Mouse (Mus musculus): ENCODE data around the gene Aspscr1. TPM values are rescaled to one million over a fixed set of nuclear protein-coding genes. Genes with fewer than 3 reads are reported as not detected.

Aspscr1 gene
- total and polyA plus RNA-seq, 2 experiments from 2014 or later = 113 to 143 TPM

- no peak for TF ChIP-seq CTCF (IDR thresholded peaks at IDR 0.05)
- Histone ChIP-seq H3K36me3 (ENCODE audit: insufficient read depth, low read length) (no peaks in the 10 kb centered on the region), H3K9me3 (ENCODE audit: low read length) (no peaks in the 10 kb centered on the region), H3K27ac (ENCODE audit: low read depth, low read length) (no peak overlapping the region), H3K4me3 (ENCODE audit: low read depth, low read length) (peak overlapping the region; percentile 33), H3K4me1 (ENCODE audit: insufficient read depth, low read length) (no peaks in the 10 kb centered on the region), H3K4me2 (ENCODE audit: low read depth, low read length, poor library complexity, severe bottlenecking) (peak overlapping the region; percentile 54), H3K27me3 (ENCODE audit: insufficient read depth, low read length) (peaks cover 81% of the 10 kb centered on the region), H3K9ac (replicated peaks; ENCODE audit: low read length, poor library complexity, severe bottlenecking) (0 out of 2 replicates have a peak overlapping the region, but pooled peaks have one; percentile 39)
- under 1% methylated on average over 45 of the region's 95 CpGs for WGBS
- ATAC-seq (ENCODE audit: low FRiP score) (peak; percentile 49; the same call in 1 of the 2 replicates), DNase-seq (ENCODE audit: low spot score) (peak; percentile 39)
Observed at GRCm38 (mm10) chr11:120660301-120661075, 12.3 kb upstream of the Aspscr1 start.

GRCm38 (mm10) chr11:120661076-120661460 is 11.7 kb upstream of the Aspscr1 start, which contains the start of gene Notum:
Gene Notum (minus strand): TSS chr11:120661175.
- ATAC-seq (ENCODE audit: low FRiP score) = no peak
- no peak within 1 kb of the TSS for H3K27ac ChIP-seq (ENCODE audit: low read depth, low read length)
- peak within 1 kb of the TSS; percentile 54 for H3K4me2 ChIP-seq (ENCODE audit: low read depth, low read length, poor library complexity, severe bottlenecking)
- WGBS = under 1% methylated on average over 35 of the region's 35 CpGs
- H3K4me3 ChIP-seq (ENCODE audit: low read depth, low read length) = peak within 1 kb of the TSS; percentile 33
- 0 out of 2 replicates have a peak within 1 kb of the TSS, but pooled peaks have one; percentile 39 for H3K9ac ChIP-seq (replicated peaks; ENCODE audit: low read length, poor library complexity, severe bottlenecking)
- DNase-seq (ENCODE audit: low spot score) = no peak
- H3K9me3 ChIP-seq (ENCODE audit: low read length) = no peaks in the 10 kb centered on the region
- no peak for TF ChIP-seq CTCF (IDR thresholded peaks at IDR 0.05)
- H3K4me1 ChIP-seq (ENCODE audit: insufficient read depth, low read length) = no peaks in the 10 kb centered on the region
- H3K36me3 ChIP-seq (ENCODE audit: insufficient read depth, low read length) = no peaks in the 10 kb centered on the region
- peaks cover 76% of the 10 kb centered on the region for H3K27me3 ChIP-seq (ENCODE audit: insufficient read depth, low read length)

GRCm38 (mm10) chr11:120662759-120663158 is 10.0 kb upstream of the Aspscr1 start:
- WGBS = 17% methylated on average over 6 of the region's 6 CpGs
- Histone ChIP-seq H3K36me3 (ENCODE audit: insufficient read depth, low read length) (no peaks in the 10 kb centered on the region), H3K27me3 (ENCODE audit: insufficient read depth, low read length) (peaks cover 61% of the 10 kb centered on the region), H3K9me3 (ENCODE audit: low read length) (no peaks in the 10 kb centered on the region), H3K4me3 (ENCODE audit: low read depth, low read length) (no peak overlapping the region), H3K9ac (replicated peaks; ENCODE audit: low read length, poor library complexity, severe bottlenecking) (no peak overlapping the region), H3K4me1 (ENCODE audit: insufficient read depth, low read length) (no peaks in the 10 kb centered on the region), H3K4me2 (ENCODE audit: low read depth, low read length, poor library complexity, severe bottlenecking) (no peak overlapping the region), H3K27ac (ENCODE audit: low read depth, low read length) (no peak overlapping the region)
- DNase-seq (ENCODE audit: low spot score) = no peak
- no peak for TF ChIP-seq CTCF (IDR thresholded peaks at IDR 0.05)
- ATAC-seq (ENCODE audit: low FRiP score) = no peak

GRCm38 (mm10) chr11:120663714-120664113 is 9.1 kb upstream of the Aspscr1 start:
- DNase-seq (ENCODE audit: low spot score) (no peak), ATAC-seq (ENCODE audit: low FRiP score) (no peak)
- Histone ChIP-seq H3K9ac (replicated peaks; ENCODE audit: low read length, poor library complexity, severe bottlenecking) (no peak overlapping the region), H3K4me3 (ENCODE audit: low read depth, low read length) (no peak overlapping the region), H3K27me3 (ENCODE audit: insufficient read depth, low read length) (peaks cover 51% of the 10 kb centered on the region), H3K4me2 (ENCODE audit: low read depth, low read length, poor library complexity, severe bottlenecking) (no peak overlapping the region), H3K27ac (ENCODE audit: low read depth, low read length) (no peak overlapping the region), H3K9me3 (ENCODE audit: low read length) (no peaks in the 10 kb centered on the region), H3K4me1 (ENCODE audit: insufficient read depth, low read length) (no peaks in the 10 kb centered on the region), H3K36me3 (ENCODE audit: insufficient read depth, low read length) (no peaks in the 10 kb centered on the region)
- WGBS = 55% methylated on average over 5 of the region's 5 CpGs
- no peak for TF ChIP-seq CTCF (IDR thresholded peaks at IDR 0.05)

- no peak overlapping the region for H3K9ac ChIP-seq (replicated peaks; ENCODE audit: low read length, poor library complexity, severe bottlenecking)
- H3K4me3 ChIP-seq (ENCODE audit: low read depth, low read length) = no peak overlapping the region
- no peaks in the 10 kb centered on the region for H3K9me3 ChIP-seq (ENCODE audit: low read length)
- 87% methylated on average over 3 of the region's 3 CpGs for WGBS
- ATAC-seq (ENCODE audit: low FRiP score) (no peak), DNase-seq (ENCODE audit: low spot score) (no peak)
- no peaks in the 10 kb centered on the region for H3K36me3 ChIP-seq (ENCODE audit: insufficient read depth, low read length)
- peaks cover 34% of the 10 kb centered on the region for H3K27me3 ChIP-seq (ENCODE audit: insufficient read depth, low read length)
- TF ChIP-seq CTCF (IDR thresholded peaks at IDR 0.05) = no peak
- H3K4me1 ChIP-seq (ENCODE audit: insufficient read depth, low read length) = no peaks in the 10 kb centered on the region
- no peak overlapping the region for H3K27ac ChIP-seq (ENCODE audit: low read depth, low read length)
- no peak overlapping the region for H3K4me2 ChIP-seq (ENCODE audit: low read depth, low read length, poor library complexity, severe bottlenecking)
Observed at GRCm38 (mm10) chr11:120665406-120665805, 7.4 kb upstream of the Aspscr1 start.

- TF ChIP-seq CTCF (IDR thresholded peaks at IDR 0.05) = no peak
- H3K27me3 ChIP-seq (ENCODE audit: insufficient read depth, low read length) = peaks cover 22% of the 10 kb centered on the region
- 3% methylated on average over 3 of the region's 3 CpGs for WGBS
- no peak overlapping the region for H3K27ac ChIP-seq (ENCODE audit: low read depth, low read length)
- no peak overlapping the region for H3K4me3 ChIP-seq (ENCODE audit: low read depth, low read length)
- DNase-seq (ENCODE audit: low spot score) (no peak), ATAC-seq (ENCODE audit: low FRiP score) (no peak)
- H3K36me3 ChIP-seq (ENCODE audit: insufficient read depth, low read length) = no peaks in the 10 kb centered on the region
- no peaks in the 10 kb centered on the region for H3K4me1 ChIP-seq (ENCODE audit: insufficient read depth, low read length)
- no peak overlapping the region for H3K4me2 ChIP-seq (ENCODE audit: low read depth, low read length, poor library complexity, severe bottlenecking)
- H3K9ac ChIP-seq (replicated peaks; ENCODE audit: low read length, poor library complexity, severe bottlenecking) = no peak overlapping the region
- no peaks in the 10 kb centered on the region for H3K9me3 ChIP-seq (ENCODE audit: low read length)
Observed at GRCm38 (mm10) chr11:120666617-120667016, 6.2 kb upstream of the Aspscr1 start.
